Mouse (Mus musculus) liver, adult 2 months (tissue): ENCODE results near the gene Cdk14.

Source experiments
- CTCF ChIP-seq: fragments of 200-500 bp; IDR thresholded peaks from 2 replicates; pipeline ENCODE4 v1.5.1; 2011; ENCODE audit warnings: low read depth, low read length, control low read depth
- POLR2A ChIP-seq: fragments of 200-500 bp; IDR thresholded peaks from 2 replicates; pipeline ENCODE4 v1.6.1; 2011; ENCODE audit warnings: low read length, control low read depth; ENCODE audit not compliant: insufficient read depth; ENCODE audit errors: extremely low read depth

DNA sequence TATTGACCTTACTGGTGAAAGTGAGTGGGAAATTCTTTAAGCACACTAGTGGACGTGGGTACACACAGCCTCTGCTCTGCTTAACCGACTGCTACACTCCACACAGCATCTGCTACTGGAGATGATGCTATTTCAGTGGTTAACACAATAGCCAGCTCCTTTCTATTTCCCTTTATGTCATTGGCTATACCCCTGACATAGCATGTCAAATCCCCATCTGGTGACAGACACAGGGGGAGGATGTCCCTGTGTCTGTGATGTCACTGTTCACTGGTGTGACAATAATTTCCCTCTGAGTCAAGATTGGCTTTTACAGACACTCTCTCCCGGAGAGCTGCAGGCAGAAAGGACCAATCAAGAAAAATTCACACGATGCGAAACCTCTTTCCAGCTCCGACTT is 485.6 kb downstream of the Cdk14 start:
- TF ChIP-seq CTCF (no peak), POLR2A (no peak)
